Mouse (Mus musculus): Measurements from ENCODE around the gene Phf2. TPM values are rescaled to one million over a fixed set of nuclear protein-coding genes. Genes with fewer than 3 reads are reported as not detected.

Gene Phf2
- polyA plus RNA-seq, 1 experiment from 2014 or later, result 4.9 TPM

DNA sequence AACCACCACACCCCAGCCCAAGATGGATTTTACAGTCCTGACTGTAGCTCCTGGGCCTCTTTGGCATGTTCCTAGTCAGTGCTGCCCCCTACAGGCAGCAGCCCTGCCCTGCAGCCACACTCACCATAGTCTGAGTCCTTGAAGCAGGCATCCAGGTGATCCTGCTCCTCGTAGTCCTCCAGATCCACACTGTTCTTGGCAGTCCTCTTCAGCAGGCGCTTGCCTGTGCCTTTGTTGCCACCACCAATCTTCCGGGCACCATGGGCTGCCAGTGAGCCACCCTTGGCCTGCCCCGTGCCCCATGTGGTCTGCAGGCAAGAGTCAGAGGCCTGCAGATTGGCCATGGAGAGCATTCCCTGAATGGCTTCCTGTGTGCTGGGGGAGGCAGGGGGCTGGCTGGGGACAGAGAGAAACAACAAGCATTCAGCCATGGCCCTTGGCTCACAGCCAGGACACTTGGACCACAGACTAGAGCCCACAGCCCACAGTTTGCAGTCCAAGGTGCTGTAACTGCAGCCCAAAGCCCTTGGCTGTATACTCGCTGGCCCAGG lies 63.4 kb downstream of the Phf2 start:
- Histone ChIP-seq H3K36me3 (peaks cover 82% of the 10 kb centered on the region), H3K9ac (no peak overlapping the region), H3K4me1 (replicated peaks) (peaks cover 21% of the 10 kb centered on the region), H3K9me3 (replicated peaks) (no peaks in the 10 kb centered on the region), H3K4me3 (no peak overlapping the region), H3K27ac (ENCODE audit: poor library complexity, severe bottlenecking) (no peak overlapping the region), H3K27me3 (replicated peaks) (no peaks in the 10 kb centered on the region), H3K4me2 (no peak overlapping the region)
- 69% methylated on average over 5 of the region's 5 CpGs for WGBS
- ATAC-seq (ENCODE audit: insufficient number of reproducible peaks, low FRiP score), result no peak

DNA sequence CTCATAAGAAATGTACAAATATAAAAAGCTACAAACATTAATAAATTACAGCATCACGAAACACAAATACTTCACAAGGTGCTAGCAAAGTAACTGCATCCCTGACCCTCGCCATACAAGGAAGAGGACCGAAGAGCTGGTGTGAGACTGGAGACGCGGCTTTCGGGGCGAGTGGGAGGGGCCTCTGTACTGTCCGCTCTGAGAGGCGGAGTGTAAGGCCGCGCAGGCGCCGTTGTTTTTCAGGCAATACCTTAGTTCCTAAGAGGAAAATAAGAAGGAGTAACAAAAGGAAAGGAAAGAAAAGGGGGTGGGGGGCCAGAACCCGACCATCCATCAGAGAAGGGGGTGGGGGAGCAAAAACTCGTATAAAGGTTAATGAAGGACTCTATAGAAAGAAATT lies 68.7 kb downstream of the Phf2 start:
- Histone ChIP-seq H3K9ac (no peak overlapping the region), H3K27ac (ENCODE audit: poor library complexity, severe bottlenecking) (no peak overlapping the region), H3K4me2 (no peak overlapping the region), H3K4me3 (no peak overlapping the region), H3K36me3 (peaks cover 56% of the 10 kb centered on the region), H3K9me3 (replicated peaks) (no peaks in the 10 kb centered on the region), H3K4me1 (replicated peaks) (peaks cover 9% of the 10 kb centered on the region), H3K27me3 (replicated peaks) (no peaks in the 10 kb centered on the region)
- 43% methylated on average over 15 of the region's 15 CpGs for WGBS
- no peak for ATAC-seq (ENCODE audit: insufficient number of reproducible peaks, low FRiP score)

DNA sequence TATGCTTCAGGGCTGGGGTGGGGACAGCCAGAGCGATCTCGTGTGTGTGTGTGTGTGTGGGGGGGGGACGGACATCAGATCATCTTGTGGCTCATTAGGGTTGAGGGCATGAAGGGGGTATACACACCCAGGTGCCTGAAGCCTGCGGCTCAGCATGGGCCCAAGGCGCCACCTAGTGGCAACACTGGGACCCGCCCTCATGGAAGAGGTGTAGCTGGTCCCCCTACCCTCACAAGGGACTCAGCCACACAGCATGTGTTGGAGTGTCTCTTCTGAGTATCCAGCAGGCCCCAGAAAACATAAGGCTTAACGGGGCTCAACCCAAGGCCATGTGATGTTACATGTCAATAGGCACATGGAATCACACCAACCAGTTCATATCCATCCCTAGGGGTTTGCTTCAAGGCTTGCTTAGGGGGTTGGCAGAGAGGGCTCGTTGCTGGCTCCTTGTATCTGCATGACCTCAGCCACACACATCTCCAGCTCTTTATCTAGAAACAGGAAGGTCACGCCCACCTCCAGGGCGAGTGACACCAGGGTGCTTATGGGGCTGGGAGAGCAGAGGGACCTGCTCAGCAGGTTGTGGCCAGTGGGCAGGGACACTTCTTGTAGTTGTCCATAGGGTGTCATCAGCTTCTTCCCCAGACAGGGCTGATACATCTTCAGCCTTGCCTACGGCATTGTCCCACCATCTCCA lies 69.9 kb downstream of the Phf2 start:
- Histone ChIP-seq H3K9me3 (replicated peaks) (no peaks in the 10 kb centered on the region), H3K4me1 (replicated peaks) (peaks cover 19% of the 10 kb centered on the region), H3K27ac (ENCODE audit: poor library complexity, severe bottlenecking) (no peak overlapping the region), H3K4me2 (no peak overlapping the region), H3K36me3 (peaks cover 44% of the 10 kb centered on the region), H3K9ac (no peak overlapping the region), H3K27me3 (replicated peaks) (no peaks in the 10 kb centered on the region), H3K4me3 (no peak overlapping the region)
- 0 out of 2 replicates have a peak, but pooled peaks have one; percentile 25 for ATAC-seq (ENCODE audit: insufficient number of reproducible peaks, low FRiP score)
- WGBS, result 16% methylated on average over 11 of the region's 11 CpGs

DNA sequence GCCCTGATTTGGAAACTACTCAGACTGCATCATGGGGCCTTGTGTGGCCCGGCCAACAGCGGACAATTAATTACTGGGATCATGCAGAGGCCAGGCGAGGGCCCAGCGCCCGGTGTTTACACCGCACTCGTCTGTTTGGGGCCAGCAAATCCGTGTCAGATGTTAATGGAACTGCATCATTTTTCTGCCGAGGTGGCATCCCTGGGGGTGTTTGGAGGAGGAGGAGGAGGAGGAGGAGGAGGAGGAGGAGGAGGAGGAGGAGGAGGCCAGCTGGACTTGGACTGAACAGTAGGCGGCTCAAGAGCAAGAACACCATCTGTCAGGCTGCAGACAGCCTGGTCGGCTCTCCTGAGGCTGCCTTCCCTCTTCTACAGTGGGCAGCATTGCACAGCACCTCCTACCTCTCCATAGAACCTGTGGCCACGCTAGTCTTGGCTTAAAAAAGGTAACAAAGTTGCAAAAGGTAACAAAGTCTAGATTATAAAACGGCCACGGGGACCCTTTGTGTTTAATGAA lies 72.6 kb downstream of the Phf2 start:
- H3K27ac ChIP-seq (ENCODE audit: poor library complexity, severe bottlenecking), result no peak overlapping the region
- H3K4me3 ChIP-seq, result no peak overlapping the region
- ATAC-seq (ENCODE audit: insufficient number of reproducible peaks, low FRiP score), result no peak
- H3K4me2 ChIP-seq, result no peak overlapping the region
- H3K27me3 ChIP-seq (replicated peaks), result no peaks in the 10 kb centered on the region
- H3K36me3 ChIP-seq, result peaks cover 19% of the 10 kb centered on the region
- 63% methylated on average over 14 of the region's 14 CpGs for WGBS
- H3K9me3 ChIP-seq (replicated peaks), result no peaks in the 10 kb centered on the region
- peaks cover 19% of the 10 kb centered on the region for H3K4me1 ChIP-seq (replicated peaks)
- H3K9ac ChIP-seq, result no peak overlapping the region

DNA sequence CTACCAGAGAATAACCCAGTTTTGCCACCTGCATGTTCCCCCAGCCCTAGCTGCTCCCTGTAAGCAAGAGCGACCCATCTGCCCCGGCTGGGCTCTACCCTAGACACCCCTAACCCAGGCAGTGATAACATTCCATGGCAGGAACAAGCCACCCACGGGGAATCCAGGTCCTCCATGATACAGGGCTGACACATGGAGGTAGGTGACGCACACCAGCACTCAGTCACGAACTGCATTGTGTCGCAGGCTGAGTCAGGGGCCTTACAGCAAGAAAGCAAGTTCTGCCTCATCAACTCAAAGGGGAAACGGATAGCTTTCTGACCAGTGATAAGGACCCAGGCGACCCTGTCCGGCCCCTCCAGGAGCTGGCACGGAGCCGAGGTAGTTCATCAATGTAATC lies 74.0 kb downstream of the Phf2 start:
- peak overlapping the region; percentile 11; the same call in 1 of the 2 replicates for H3K4me2 ChIP-seq
- no peak; the same call in 1 of the 2 replicates for ATAC-seq (ENCODE audit: insufficient number of reproducible peaks, low FRiP score)
- no peak overlapping the region for H3K4me3 ChIP-seq
- no peaks in the 10 kb centered on the region for H3K27me3 ChIP-seq (replicated peaks)
- H3K9me3 ChIP-seq (replicated peaks), result no peaks in the 10 kb centered on the region
- H3K36me3 ChIP-seq, result peaks cover 7% of the 10 kb centered on the region
- 23% methylated on average over 11 of the region's 11 CpGs for WGBS
- peaks cover 19% of the 10 kb centered on the region for H3K4me1 ChIP-seq (replicated peaks)
- no peak overlapping the region for H3K27ac ChIP-seq (ENCODE audit: poor library complexity, severe bottlenecking)
- peak overlapping the region; percentile 22; the same call in 1 of the 2 replicates for H3K9ac ChIP-seq

DNA sequence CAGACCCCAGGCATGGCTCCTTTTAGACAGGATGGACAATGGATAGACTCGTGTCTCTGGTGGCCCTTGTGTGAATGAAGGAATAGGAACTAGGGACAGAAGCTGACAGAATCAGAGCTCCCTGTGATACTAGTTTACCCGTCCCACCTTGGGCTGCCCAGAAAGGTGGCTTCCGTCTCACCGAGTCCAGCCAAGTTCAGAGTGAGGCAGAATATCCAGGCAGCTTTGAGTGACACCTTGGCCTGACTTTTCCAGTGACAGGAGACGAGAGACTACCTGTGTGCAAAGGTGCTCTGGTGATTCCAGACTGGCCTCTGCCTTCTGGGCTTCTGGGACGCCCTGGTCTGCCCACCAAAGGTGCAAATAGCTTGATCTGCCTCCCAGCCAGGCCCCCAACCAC lies 75.2 kb downstream of the Phf2 start:
- ATAC-seq (ENCODE audit: insufficient number of reproducible peaks, low FRiP score), result no peak
- Histone ChIP-seq H3K27ac (ENCODE audit: poor library complexity, severe bottlenecking) (no peak overlapping the region), H3K36me3 (no peaks in the 10 kb centered on the region), H3K27me3 (replicated peaks) (no peaks in the 10 kb centered on the region), H3K4me3 (no peak overlapping the region), H3K9ac (no peak overlapping the region), H3K9me3 (replicated peaks) (no peaks in the 10 kb centered on the region; the same call in 1 of the 2 replicates), H3K4me2 (no peak overlapping the region), H3K4me1 (replicated peaks) (peaks cover 13% of the 10 kb centered on the region)
- 71% methylated on average over 6 of the region's 6 CpGs for WGBS

DNA sequence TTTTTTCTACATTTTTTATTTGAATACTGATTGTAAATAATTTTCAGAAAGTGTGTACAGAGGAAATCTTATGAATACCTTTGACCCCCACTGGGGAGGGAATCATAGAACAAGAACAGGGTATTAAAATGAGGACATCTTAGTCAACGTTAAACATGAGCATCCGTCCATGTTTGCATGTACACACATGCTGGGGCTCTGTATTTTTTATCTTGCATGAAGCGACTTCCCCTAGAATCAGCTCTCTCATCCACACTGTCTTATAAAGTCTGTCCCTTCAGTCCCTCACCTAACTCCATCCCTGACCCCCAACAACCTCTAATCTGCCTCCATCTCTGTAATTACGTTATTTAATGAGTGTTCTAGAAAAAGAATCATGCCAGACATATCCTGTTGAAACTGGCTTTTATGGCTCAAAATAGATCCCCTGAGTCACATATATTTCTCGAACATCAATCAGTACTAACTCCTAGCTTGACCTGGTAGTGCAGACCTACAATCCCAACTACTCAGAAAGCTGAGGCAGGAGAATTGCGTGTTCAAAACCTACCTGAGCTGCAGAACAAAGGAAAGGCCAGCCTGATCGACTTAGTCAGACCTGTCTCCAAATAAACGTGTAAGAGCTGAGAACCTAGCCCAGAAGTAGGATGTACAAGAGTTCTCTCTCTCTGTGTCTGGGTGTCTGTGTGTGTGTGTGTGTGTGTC lies 86.2 kb downstream of the Phf2 start:
- ATAC-seq (ENCODE audit: insufficient number of reproducible peaks, low FRiP score), result no peak
- H3K4me2 ChIP-seq, result no peak overlapping the region
- no peaks in the 10 kb centered on the region for H3K36me3 ChIP-seq
- no peak overlapping the region for H3K27ac ChIP-seq (ENCODE audit: poor library complexity, severe bottlenecking)
- no peaks in the 10 kb centered on the region for H3K9me3 ChIP-seq (replicated peaks)
- H3K27me3 ChIP-seq (replicated peaks), result peaks cover 11% of the 10 kb centered on the region; the same call in 1 of the 2 replicates
- H3K4me1 ChIP-seq (replicated peaks), result peaks cover 3% of the 10 kb centered on the region; the same call in 1 of the 2 replicates
- H3K9ac ChIP-seq, result no peak overlapping the region
- H3K4me3 ChIP-seq, result no peak overlapping the region
- WGBS, result 80% methylated on average over 8 of the region's 8 CpGs

DNA sequence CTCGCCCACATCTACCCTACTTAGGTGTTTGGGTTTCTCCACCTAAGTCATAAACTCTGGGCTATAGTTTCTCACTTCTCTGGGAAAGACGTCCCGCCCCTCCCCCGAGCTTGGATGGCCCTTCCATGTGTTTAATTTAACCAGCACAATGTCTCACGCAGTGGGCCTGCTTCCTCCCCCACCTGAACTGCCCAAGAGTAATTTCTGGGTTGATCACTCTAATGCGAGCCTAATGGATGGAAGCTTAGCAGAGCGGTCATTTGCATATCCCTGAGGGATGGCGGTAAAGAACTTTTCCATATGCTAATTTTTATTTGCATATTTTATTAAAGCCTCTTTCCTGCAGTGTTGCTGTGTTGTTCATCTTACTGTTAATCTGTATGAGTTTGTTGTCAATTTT lies 86.8 kb downstream of the Phf2 start:
- no peak overlapping the region for H3K9ac ChIP-seq
- H3K27me3 ChIP-seq (replicated peaks), result peaks cover 11% of the 10 kb centered on the region; the same call in 1 of the 2 replicates
- H3K36me3 ChIP-seq, result no peaks in the 10 kb centered on the region
- 55% methylated on average over 8 of the region's 8 CpGs for WGBS
- no peak overlapping the region for H3K4me2 ChIP-seq
- peaks cover 3% of the 10 kb centered on the region; the same call in 1 of the 2 replicates for H3K4me1 ChIP-seq (replicated peaks)
- H3K9me3 ChIP-seq (replicated peaks), result no peaks in the 10 kb centered on the region
- no peak overlapping the region for H3K27ac ChIP-seq (ENCODE audit: poor library complexity, severe bottlenecking)
- no peak for ATAC-seq (ENCODE audit: insufficient number of reproducible peaks, low FRiP score)
- H3K4me3 ChIP-seq, result no peak overlapping the region

DNA sequence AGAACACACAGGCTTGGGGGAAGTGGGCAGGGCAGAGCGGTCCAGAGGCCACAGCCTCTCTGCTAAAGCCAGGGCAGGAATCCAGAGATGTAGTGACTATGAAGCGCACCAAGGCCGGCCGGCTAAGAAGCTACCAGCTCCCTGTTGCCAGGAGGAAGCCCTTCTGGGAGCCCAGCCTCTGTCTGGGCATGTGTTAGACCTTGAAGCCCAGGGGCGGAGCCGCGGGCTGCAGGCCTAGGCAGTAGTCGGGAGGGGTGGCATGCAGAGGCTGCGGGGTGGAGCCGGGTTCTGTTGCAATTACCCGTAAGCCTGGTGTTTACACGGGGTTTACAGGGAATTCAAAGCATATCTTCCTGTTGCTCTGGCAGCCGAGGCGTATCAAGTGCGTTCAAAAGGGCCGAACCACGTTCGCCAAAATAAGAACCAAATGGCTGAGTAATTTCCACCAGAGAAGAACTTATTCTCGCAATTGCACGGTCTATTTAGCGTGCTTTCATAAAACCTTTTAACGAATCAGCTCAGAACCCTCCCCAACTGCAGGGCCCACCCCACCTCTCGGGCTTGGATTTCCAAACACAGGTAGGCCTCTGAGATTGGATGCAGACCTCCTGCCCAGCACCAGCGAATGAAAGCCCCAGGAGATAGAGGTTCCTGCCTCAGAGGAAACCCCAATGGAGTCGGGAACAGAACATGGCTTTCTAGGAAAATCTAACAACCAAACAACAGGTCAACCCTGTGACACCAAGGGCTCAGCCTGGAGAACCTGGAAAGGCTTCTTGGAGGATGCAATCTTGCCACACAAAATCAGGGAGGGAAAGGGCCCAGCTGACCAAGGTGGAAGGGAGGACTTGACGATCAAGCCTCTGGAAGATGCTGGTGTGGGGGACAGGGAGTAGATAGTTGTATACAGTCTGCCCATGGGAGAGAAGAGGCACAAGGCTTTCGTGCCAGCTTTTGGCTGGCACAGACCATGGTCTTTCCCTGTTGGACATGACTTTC lies 87.9 kb downstream of the Phf2 start:
- no peak for ATAC-seq (ENCODE audit: insufficient number of reproducible peaks, low FRiP score)
- H3K4me2 ChIP-seq, result no peak overlapping the region
- peaks cover 11% of the 10 kb centered on the region; the same call in 1 of the 2 replicates for H3K27me3 ChIP-seq (replicated peaks)
- 43% methylated on average over 27 of the region's 27 CpGs for WGBS
- H3K4me3 ChIP-seq, result no peak overlapping the region
- no peak overlapping the region for H3K27ac ChIP-seq (ENCODE audit: poor library complexity, severe bottlenecking)
- no peaks in the 10 kb centered on the region for H3K36me3 ChIP-seq
- peaks cover 3% of the 10 kb centered on the region; the same call in 1 of the 2 replicates for H3K4me1 ChIP-seq (replicated peaks)
- no peak overlapping the region for H3K9ac ChIP-seq
- H3K9me3 ChIP-seq (replicated peaks), result no peaks in the 10 kb centered on the region

DNA sequence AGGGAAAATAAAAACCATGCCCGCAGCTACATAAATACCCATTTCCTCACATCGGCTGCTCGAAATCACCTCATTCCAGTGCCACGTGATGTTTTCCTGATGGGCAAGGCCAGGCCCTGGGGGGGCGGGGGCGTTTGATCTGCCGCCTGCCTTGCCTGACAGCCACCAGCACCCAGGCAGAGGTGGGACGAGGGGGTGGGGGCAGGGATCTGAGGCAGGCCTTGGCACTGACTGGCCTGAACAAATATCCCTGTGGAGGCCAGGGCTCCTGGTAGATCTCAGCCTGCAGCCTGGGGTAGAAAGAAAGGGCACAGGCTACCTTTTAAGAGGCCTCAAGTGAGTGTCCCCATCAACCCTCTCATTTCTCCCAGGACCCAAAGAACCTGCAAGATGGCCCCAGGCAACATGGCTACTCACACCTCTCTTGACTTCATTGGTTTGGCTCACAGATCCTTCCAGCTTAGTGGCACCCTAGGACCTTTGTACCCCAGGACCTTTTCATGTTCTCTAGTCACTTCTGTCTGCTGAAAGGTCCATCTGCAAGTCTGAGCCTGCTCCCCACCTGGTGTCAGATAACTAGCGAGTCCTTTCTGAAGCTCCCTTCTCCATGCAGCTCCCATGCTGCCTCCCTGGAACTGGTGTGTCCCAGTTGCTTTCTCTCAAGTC lies 90.4 kb downstream of the Phf2 start:
- Histone ChIP-seq H3K9me3 (replicated peaks) (no peaks in the 10 kb centered on the region), H3K27me3 (replicated peaks) (peaks cover 14% of the 10 kb centered on the region; the same call in 1 of the 2 replicates), H3K9ac (no peak overlapping the region), H3K4me3 (no peak overlapping the region), H3K36me3 (no peaks in the 10 kb centered on the region), H3K4me2 (no peak overlapping the region), H3K27ac (ENCODE audit: poor library complexity, severe bottlenecking) (no peak overlapping the region), H3K4me1 (replicated peaks) (peaks cover 3% of the 10 kb centered on the region; the same call in 1 of the 2 replicates)
- 47% methylated on average over 9 of the region's 9 CpGs for WGBS
- no peak for ATAC-seq (ENCODE audit: insufficient number of reproducible peaks, low FRiP score)

Data from heart, embryonic 12.5 days (tissue).